Mouse (Mus musculus) left cerebral cortex, postnatal 14 days (tissue): Measurements from ENCODE around the gene Acnat1. TPM values are rescaled to one million over a fixed set of nuclear protein-coding genes. Genes with fewer than 3 reads are reported as not detected.
"Not testable (repeated sequence)": the region's sequence is repeated elsewhere in the genome, so short reads cannot be mapped to it uniquely, and the experiment has no call there.

Source experiments
- DNase-seq, 2 experiments: peaks; one replicate each; pipeline ENCODE4 v3.0.0; 2021 to 2022; ENCODE audit warnings: low spot score in 2 of 2, mixed read lengths in 1 of 2
- intact Hi-C: fragments of 180-260 bp; cut with DNase I; formaldehyde crosslinking; loops from one replicate; pipeline ENCODE4 v1.15.1; 2025
- total RNA-seq, 2 experiments: library from RNA; stranded (reverse); gene quantifications; 2 replicates each; pipeline ENCODE4 v1.2.3; 2021

Acnat1 gene
- total RNA-seq, 2 experiments from 2014 or later = 1.1 to 1.3 TPM

DNA sequence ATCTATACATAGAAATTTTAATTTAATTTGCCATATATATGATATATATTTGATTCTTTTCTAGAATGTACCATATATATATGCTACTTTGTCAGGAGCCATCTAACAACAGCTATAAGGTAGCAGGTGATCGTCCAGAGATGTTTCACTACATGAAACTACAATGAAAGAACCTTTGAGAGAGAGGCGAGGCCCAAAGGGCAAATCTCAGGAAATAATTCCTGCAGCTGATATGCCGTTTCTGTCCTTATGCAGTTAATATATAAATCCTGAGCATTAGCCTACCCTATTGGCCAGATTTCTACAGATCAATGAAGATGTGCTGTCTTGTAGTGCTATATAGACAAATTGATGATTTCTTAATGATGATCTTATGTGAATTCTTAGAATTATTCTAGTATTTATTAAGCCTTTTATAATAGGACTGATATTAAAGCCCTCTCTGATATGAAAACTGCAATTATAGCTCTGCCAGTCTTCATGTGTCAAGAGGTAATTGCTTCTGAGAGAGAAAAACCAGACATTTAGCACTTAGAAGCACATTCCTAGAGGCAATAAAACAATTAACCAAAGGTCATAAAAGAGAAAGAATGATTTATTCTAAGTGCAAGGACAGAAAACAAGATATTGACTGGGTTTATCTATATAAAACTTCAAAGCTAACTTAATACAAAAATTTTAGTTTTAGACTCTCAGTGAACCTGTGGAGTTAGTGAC is 4.1 kb downstream of the Acnat1 start:
- no peak for DNase-seq
- intact Hi-C loops = no loop called here

DNA sequence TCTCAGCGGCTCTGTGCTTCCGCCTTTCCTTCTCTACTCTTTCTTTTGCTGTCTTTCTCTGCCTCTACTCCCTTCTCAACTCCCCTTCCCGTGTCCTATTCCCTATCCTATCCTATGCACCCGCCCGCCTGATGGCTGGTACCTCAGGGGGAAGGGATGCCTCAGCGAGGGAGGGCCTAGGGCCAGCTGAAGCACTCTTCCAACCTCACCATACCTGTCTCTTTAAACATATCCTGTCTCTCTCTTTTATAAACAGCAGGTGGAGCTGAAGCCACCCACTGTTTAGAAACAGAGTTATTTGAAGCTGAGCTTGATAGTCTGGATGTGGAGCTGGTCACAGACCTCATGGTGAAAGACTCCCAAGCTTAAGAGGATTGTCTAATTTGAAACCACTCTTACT is 6.4 kb downstream of the Acnat1 start:
- intact Hi-C loops = no loop called here
- no peak for DNase-seq

DNA sequence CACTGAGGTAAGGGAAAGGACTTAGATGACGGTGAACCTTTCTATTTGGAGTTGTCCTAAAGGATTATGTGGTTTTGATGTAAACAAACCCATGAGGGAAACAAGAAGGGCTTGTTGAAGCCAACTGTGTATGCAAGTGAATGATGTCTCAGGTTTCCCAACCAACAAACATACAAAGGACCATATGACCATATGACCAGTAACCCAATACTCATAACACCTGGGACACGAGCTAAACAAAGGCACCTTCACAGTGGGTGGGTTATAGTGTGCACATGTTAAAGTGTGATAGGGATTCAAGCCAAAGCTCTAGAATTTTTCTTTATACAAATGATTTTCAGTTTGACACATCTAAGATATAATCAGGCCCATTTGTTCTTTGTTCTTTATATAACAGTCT is 17.5 kb downstream of the Acnat1 start:
- intact Hi-C loops = no loop called here
- DNase-seq = no peak

DNA sequence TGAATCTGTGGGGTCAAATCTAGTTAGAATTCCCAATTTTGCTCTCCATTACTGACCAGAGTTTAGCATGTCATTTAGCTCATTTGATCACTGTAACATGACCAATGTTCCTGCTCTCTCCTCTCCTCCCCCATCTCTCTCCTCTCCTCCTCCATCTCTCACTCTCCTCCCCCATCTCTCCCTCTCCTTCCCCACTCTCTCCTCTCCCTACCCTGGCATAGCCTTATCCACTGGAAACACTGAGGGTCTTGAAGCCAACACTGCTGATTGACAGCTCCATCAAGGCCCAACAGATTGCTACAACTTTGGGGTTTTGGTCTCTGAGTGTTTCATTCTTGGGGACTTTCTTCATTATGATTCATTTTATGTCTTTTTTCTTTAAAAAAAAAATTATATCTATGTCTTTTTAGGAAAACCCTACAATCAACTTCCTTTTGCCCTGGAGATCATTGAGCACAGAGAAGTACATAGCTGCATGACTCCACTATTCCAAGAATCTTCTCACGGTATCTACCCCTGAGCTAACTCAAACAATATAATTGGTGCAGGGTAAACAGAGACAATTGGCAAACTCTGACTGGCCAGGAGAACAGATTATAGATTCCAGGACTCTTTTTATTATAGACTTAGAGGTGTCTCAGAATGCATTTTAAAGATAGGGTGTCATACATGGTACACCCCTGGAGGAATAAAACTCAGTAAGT is 21.7 kb downstream of the Acnat1 start:
- intact Hi-C loops = no loop called here
- DNase-seq = no peak

DNA sequence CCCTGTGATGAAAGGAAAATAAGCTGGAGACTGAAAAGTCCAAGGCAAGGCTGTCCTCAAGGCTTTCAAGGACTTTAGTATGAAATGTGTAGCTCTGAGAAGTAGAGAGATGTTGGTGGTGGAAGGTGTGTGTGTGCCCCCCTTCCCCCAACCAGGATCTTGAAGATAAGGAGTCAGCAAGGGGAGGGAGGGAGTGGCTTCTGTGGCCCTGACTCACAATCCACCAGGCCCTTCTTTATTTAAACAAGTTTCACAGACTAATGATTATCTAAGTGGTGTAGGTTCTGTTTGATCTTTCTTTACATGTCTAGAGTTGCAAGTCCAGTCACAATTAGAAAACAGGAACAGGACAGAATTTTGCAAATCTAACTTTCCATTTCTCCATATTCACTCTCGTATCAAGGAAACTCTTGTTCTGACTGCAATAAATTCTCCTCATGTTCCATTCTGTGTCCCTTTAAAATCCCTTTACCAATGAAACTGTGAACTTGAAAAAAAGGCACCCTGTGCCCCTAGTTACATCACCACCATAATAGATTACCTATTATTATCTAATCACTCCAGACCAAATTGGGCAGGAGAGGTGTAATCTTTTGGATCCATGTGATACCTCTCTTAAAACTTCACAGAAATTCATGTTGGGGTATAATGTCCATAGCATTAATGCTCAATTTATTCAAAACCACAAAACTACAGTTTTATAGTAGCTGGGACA is 22.4 kb downstream of the Acnat1 start:
- DNase-seq, intact Hi-C loops: not testable (repeated sequence)

DNA sequence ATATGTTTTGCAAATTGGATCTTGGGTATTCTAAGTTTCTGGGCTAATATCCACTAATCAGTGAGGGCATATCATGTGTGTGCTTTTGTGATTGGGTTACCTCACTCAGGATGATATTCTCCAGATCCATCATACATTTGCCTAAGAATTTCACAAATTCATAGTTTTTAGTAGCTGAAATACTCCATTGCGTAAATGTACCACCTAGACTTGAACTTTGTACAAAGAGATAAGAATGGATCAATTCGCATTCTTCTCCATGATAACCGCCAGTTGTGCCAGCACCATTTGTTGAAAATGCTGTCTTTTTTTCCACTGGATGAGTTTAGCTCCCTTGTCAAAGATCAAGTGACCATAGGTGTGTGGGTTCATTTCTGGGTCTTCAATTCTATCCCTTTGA is 36.7 kb downstream of the Acnat1 start:
- DNase-seq, intact Hi-C loops: not testable (repeated sequence)

DNA sequence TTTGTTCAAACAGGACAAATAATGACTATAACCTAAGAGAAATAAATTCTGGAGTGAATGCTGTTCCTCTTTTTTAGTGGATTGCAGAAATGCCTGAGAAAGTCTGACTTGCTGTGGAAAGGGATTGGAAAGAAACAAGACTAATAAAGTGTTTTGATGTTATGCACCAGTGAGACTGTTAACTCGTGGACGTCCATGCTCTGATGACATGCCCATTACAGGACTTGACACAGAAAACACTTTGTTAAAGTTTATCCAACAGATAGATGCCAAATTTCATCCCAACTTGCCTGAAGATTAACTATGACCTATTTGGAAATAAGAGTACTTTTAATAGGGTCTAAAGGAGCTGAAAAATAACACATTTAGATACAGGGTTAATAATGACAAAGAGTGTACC is 63.6 kb downstream of the Acnat1 start:
- intact Hi-C loops = loop anchor here (10.0 kb wide), 1 partner anchor 65 kb away; no protein-coding TSS in a partner anchor
- not testable (repeated sequence) for DNase-seq

DNA sequence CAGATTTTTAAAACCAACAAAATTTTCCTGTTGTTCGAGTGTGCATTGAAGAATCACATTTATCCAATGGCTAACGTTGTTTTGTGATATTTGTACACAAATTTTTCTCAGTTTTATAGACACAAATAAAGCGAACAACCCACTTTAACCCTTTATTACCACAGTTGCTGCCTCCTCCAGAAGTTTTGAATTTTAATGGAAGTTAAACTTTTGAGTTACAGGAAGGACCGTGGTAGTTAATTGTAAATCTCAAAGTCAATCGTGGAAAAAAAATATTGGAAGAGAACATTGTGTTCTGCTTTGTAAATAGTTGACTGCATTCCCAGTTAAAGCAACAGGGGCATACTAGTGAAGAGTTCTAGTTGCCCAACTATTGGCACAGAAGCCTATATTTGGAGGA is 65.8 kb downstream of the Acnat1 start, which contains the start of gene Acnat2:
Acnat2 (minus strand) TSS at position 195 of the 400 bp plus-strand sequence.
- DNase-seq, intact Hi-C loops: not testable (repeated sequence)

Other genes starting within 250 kb of the Acnat1 start
- gene Acnat2, start 65.8 kb downstream of the Acnat1 start, total RNA-seq = not detected
- gene Baat, start 32.6 kb upstream of the Acnat1 start, total RNA-seq = under 1 TPM in 1 of 2 experiments, not detected in 1; 0.27 TPM
- 10 to 100 TPM; 28.3 to 31.0 TPM for gene Mrpl50, start 47.2 kb upstream of the Acnat1 start, total RNA-seq
- 10 to 100 TPM in 1 of 2 experiments, 1 to 10 TPM in 1; 8.4 to 17.0 TPM for gene Zfp189, start 47.3 kb upstream of the Acnat1 start, total RNA-seq
- gene Aldob, start 75.6 kb upstream of the Acnat1 start, total RNA-seq = 1 to 10 TPM in 1 of 2 experiments, under 1 TPM in 1; 0.72 to 1.4 TPM
- 10 to 100 TPM; 66.9 to 68.1 TPM for gene Tmem246, start 124.0 kb upstream of the Acnat1 start, total RNA-seq
- 10 to 100 TPM; 64.3 to 70.4 TPM for gene Rnf20, start 158.1 kb upstream of the Acnat1 start, total RNA-seq
- gene Ppp3r2, start 208.1 kb upstream of the Acnat1 start, total RNA-seq = under 1 TPM; 0.47 to 0.75 TPM